Mouse (Mus musculus): ENCODE data around the gene Tmem94.

The Tmem94 gene

Small RNA genes lying within 50 kb of the gene (microRNA-seq; reads per million reads assigned to microRNA genes)
- 0.34 to 1.1 reads per million in 2 experiments for gene Mir5621

All from adrenal gland (tissue).